Mouse (Mus musculus) hematopoietic multipotent progenitor cell, adult 10-12 weeks (in vitro differentiated cells): Measurements from ENCODE around the gene Ccr10. TPM values are rescaled to one million over a fixed set of nuclear protein-coding genes. Genes with fewer than 3 reads are reported as not detected.

ENCODE experiments used
- polyA plus RNA-seq: library from polyadenylated mRNA; stranded (reverse); fragments of >175 nt; gene quantifications from 2 replicates; pipeline ENCODE4 v1.2.3, GENCODE M21; 2012; ENCODE audit warnings: low replicate concordance

Gene Ccr10
- polyA plus RNA-seq, result 3.1 and 8.7 TPM in 2 replicates

DNA sequence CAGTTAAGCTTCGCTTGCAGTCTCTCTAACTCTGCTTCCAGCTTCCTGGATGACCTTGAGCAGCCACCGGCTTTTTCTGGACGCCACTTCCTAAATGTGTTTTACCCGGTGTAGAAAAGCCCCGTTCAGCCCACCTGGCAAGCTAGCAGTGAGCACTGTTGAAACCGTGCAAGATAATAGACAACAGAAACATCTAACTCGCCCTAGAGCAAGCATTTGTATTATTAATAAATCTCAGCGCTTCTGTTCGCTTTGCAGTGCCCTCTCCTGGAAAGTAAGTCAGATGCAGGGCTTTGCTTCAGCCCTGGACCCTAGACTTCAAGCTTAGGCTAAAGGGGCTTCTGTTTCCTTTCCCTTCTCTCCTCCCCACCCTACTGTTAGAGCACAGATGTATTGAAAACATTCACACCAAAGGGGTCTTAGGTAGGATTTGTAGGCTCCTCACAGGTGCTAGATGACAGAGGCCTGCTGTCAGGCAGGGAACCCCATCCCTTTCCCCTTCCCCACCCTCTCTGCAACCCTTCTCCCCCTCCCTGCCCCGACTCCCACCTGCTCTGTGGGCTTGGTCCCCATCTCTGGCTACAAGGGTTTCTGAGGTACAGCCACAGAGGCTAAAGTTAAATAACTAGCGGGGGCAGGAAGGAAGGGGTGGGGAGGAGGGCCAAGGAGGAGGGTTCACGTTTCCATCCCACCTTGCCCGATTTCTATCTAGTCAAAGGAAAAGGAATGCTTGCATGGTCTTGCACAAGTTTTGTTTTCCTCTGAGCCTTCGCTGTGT lies at the start of gene Ccr10:
Gene Ccr10 (minus strand): TSS at position 593 of the 778 bp plus-strand sequence.

DNA sequence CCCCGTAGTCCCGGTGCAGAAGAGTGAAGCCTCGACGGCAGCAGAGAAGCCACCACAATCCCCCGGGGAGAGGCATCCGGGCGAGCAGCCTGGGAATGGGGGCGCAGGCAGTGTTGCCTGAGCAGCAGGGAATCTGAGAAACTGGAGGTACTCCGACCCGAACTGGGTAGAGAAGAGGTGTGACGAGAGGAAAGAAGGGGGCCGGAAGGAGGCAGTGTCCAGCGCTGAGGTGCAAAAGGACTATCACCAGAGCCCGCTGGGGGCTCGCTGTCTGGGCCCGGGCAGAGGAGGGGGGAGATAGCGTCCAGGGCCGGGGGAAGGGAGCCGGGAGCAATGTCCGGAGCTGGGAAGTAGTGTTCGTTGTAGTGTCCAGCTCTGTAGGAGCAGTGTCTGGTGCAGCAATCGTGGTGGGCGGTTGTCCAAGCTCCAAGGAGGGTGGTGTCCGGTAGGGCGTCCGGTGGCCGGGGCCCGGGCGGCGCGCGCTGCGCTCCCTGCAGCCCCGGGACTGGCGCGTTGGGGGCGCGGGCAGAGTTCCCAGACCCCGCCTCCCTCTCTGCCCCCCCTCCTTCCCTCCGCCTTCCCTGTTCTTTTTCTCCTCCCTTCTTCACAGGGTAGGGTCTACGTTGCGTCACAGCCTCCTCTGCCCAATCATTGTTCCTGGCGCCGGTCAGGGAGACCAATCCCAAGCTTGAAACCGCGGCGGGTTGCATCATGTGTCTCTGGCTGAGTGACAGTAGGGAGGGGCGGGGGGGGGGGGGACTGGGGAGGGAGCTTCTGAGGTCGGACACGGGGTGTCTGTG lies 4.2 kb downstream of the Ccr10 start, which contains the start of gene Plekhh3:
Gene Plekhh3 (minus strand): TSS at position 541 of the 800 bp plus-strand sequence.

DNA sequence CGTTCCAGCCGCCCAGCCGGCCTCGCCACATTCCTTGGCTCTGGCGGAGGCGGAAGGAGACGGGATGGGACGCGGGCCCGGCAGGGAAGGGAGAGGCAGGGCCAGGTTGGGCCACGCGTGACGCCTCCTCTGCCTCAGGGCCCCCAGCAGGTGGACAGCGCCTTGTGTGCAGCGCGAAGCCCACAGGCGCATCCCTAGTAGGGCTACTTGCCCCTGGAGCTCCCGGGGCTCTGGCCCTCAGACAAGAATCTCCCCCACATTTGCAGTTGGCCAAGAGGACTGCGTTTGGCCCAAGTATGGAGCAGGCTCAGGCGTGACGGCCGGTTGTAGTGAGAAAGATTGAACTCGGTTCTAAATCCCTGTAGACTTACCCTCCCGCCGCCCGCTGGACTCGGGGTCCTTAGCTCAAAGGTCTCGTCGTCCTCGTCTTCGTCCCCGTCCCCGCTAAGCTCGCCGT lies 4.9 kb downstream of the Ccr10 start, which contains the start of gene Cntnap1:
Gene Cntnap1 (plus strand): TSS at position 170 of the 457 bp plus-strand sequence.

DNA sequence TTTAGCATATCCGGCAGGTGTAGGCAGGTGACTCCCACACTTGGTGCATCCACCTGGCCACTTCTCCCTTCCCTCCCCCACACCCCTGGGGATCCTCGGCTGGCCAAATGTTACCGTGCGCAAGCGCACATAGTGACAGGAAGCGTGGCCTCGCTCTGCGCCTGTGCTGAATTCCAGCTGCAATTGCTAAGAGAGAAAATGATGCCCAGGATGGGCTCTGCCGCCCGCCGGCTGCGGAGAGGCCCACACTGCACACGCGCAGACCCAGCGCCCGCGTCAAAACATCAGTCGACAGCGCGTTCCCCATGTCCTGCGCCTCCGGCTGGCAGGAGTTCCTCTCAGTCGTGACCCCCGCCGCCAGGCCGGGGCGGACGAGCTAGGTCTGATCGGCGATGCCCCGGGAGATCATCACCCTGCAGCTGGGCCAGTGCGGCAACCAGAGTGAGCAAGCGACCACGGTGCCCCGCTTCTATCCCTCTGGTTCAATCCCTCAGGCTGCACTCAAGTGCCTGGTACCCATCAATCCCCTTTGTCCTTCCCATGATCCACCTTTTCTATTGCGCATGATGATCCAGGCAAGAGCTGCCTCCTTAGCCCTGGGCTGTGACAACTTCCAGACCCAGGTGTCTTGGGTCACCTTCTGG lies 19.4 kb downstream of the Ccr10 start, which contains the start of gene Tubg2:
Gene Tubg2 (plus strand): TSS at position 180 of the 644 bp plus-strand sequence.

Other genes starting within 250 kb of the Ccr10 start
- 79.6 and 120 TPM in 2 replicates for gene Stat3, start 235.9 kb downstream of the Ccr10 start, polyA plus RNA-seq
- gene Cavin1, start 204.6 kb downstream of the Ccr10 start, polyA plus RNA-seq, result 0.99 and 2.9 TPM in 2 replicates
- gene Atp6v0a1, start 166.0 kb downstream of the Ccr10 start, polyA plus RNA-seq, result 44.2 and 52.4 TPM in 2 replicates
- gene Naglu, start 105.4 kb downstream of the Ccr10 start, polyA plus RNA-seq, result 14.9 and 32.1 TPM in 2 replicates
- gene Hsd17b1, start 97.0 kb downstream of the Ccr10 start, polyA plus RNA-seq, result 2.1 and 2.3 TPM in 2 replicates
- 20.7 and 25.1 TPM in 2 replicates for gene Coasy, start 92.9 kb downstream of the Ccr10 start, polyA plus RNA-seq
- 17.8 and 27.4 TPM in 2 replicates for gene Mlx, start 88.2 kb downstream of the Ccr10 start, polyA plus RNA-seq
- gene Psmc3ip, start 80.0 kb downstream of the Ccr10 start, polyA plus RNA-seq, result 4.1 and 8.0 TPM in 2 replicates
- 20.0 and 29.0 TPM in 2 replicates for gene Retreg3, start 55.5 kb downstream of the Ccr10 start, polyA plus RNA-seq
- gene Tubg1, start 55.5 kb downstream of the Ccr10 start, polyA plus RNA-seq, result 38.0 and 72.6 TPM in 2 replicates
- gene Tubg2, start 19.5 kb downstream of the Ccr10 start, polyA plus RNA-seq, result 9.0 and 11.8 TPM in 2 replicates
- gene Cntnap1, start 4.9 kb downstream of the Ccr10 start, polyA plus RNA-seq, result 0.79 and 2.3 TPM in 2 replicates
- 4.4 and 26.2 TPM in 2 replicates for gene Plekhh3, start 4.1 kb downstream of the Ccr10 start, polyA plus RNA-seq
- 7.0 and 17.6 TPM in 2 replicates for gene Ezh1, start 51.0 kb upstream of the Ccr10 start, polyA plus RNA-seq
- gene Ramp2, start 70.6 kb upstream of the Ccr10 start, polyA plus RNA-seq, result 0.96 and 3.7 TPM in 2 replicates
- gene Vps25, start 78.3 kb upstream of the Ccr10 start, polyA plus RNA-seq, result 96.8 and 109 TPM in 2 replicates
- gene Wnk4, start 85.1 kb upstream of the Ccr10 start, polyA plus RNA-seq, result 0.94 and 2.2 TPM in 2 replicates
- gene Cntd1, start 103.6 kb upstream of the Ccr10 start, polyA plus RNA-seq, result 0.11 TPM in 1 of 2 replicates, not detected in the other
- gene Coa3, start 103.7 kb upstream of the Ccr10 start, polyA plus RNA-seq, result 3.3 and 26.9 TPM in 2 replicates
- 108 and 173 TPM in 2 replicates for gene Becn1, start 126.8 kb upstream of the Ccr10 start, polyA plus RNA-seq
- gene Psme3, start 140.8 kb upstream of the Ccr10 start, polyA plus RNA-seq, result 39.0 and 47.2 TPM in 2 replicates
- 7.3 and 9.0 TPM in 2 replicates for gene Aoc2, start 149.6 kb upstream of the Ccr10 start, polyA plus RNA-seq
- 0.10 and 0.11 TPM in 2 replicates for gene Aoc3, start 155.2 kb upstream of the Ccr10 start, polyA plus RNA-seq
- not detected in 2 replicates for gene G6pc, start 192.1 kb upstream of the Ccr10 start, polyA plus RNA-seq
- 23.1 and 23.2 TPM in 2 replicates for gene Aarsd1, start 242.2 kb upstream of the Ccr10 start, polyA plus RNA-seq
- gene Gm27029, start 249.4 kb upstream of the Ccr10 start, polyA plus RNA-seq, result 0.30 and 2.2 TPM in 2 replicates
- 9.5 and 10.3 TPM in 2 replicates for gene Rundc1, start 249.6 kb upstream of the Ccr10 start, polyA plus RNA-seq
- 1.2 and 4.5 TPM in 2 replicates for gene Ptges3l, start 249.9 kb upstream of the Ccr10 start, polyA plus RNA-seq